Mouse (Mus musculus) CH12F3 (cell line): ENCODE data around the gene Rpl26.
"Not testable (repeated sequence)": the region's sequence is repeated elsewhere in the genome, so short reads cannot be mapped to it uniquely, and the experiment has no call there.

ENCODE experiments used
- in situ Hi-C: fragments of 300-500 bp; cut with MboI; formaldehyde crosslinking; loops from 2 replicates; pipeline ENCODE4 v1.14.3; 2020; ENCODE audit warnings: low sequenced_read_pairs

The Rpl26 gene

DNA sequence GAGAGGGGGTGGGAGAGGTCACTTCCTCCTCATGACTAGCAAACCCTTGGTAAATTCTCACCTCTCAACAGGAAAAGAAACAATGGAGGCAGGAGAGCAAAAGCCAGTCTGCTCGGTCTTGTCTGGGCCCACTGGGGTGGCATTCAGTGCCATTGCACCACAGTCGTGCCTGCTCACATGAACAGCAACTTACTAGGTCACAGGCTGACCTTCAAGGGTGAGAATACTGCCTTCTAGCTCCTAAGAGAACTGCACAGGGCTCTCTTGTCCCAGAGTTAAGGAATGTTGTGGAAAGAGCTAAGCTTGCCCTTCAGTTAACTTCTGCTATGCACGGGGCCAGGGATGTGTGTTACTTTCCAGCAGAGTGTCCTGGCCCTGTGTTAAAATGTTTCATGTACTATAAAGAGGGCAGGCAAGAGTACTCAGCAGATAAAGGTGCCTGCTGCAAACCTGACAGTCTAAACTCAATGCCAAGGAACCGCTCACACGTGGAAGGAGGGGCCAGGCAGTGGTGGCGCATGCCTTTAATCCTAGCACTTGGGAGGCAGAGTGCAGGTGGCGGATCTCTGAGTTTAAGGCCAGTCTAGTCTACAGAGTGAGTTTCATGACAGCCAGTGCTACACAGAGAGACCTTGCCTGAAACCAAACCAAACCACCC is 7.6 kb downstream of the Rpl26 start:
- in situ Hi-C loops = no loop called here

DNA sequence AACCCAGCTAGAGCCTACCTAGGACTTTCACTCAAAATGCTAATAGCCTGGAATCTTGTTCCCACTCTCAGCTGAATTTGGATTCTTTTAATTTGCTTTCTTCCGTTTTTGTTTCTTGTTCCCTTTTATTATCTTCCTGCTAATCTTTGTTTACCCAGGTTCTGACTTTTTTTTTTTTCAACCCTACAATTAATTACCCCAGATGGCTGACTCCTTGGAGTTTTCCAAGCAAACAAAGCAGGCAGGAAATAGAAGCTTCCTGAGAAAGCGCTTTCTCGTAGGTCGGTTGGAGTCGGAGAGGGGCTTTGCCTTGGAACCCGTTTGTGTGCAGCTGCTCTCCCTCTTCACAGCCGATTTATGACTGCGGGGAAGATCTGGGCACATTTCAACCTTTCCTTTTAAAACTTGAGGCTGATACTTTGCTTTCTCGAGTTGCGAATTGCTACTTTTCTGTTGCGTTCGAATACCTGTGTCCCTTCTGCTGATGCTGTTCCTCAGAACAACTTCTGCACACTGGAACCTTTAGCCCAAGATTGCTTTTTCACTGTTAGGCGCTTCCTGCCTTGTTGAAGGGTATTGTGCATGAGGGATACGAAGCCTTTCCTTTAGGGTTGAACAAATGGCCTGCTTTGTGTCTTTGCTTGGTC is 10.3 kb downstream of the Rpl26 start:
- in situ Hi-C loops = no loop called here

DNA sequence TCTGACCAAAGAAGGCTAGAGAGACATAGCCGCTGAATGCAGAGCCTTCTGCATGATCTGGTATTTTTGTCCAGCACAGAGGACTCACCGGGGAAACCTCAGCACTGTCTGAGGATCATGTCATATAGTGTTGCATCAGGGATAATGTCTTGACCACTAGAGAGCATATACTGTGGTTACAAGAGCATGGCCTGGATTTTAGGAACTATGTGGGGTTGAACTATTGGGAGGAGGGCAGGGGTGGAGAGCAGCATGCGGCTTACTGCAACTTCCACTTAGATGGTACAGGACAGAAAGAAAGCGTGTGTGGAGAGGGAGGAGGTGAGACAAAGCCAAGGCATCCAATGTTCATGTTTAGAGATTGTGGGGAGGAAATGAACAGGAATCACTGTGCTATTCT is 13.2 kb downstream of the Rpl26 start:
- in situ Hi-C loops = no loop called here

DNA sequence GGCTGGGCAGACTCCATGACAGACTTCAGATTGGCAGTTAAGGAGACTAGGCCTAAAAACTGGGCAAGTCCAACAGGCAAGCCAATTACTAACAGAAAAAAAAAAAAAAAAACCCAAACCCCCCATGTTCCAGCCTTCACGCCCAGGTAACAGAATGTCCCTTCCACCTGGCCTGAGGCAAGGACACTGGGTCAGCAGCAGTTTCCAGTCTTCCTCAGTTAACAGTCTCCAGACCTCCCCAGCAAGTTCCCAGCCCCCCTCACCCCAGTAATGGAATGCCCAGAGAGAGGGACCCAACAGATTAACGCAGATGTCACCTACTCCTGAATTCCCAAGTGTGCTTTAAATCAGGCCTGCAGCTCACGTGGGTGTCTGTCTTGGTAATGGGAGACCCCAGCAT is 21.8 kb downstream of the Rpl26 start:
- in situ Hi-C loops = no loop called here

DNA sequence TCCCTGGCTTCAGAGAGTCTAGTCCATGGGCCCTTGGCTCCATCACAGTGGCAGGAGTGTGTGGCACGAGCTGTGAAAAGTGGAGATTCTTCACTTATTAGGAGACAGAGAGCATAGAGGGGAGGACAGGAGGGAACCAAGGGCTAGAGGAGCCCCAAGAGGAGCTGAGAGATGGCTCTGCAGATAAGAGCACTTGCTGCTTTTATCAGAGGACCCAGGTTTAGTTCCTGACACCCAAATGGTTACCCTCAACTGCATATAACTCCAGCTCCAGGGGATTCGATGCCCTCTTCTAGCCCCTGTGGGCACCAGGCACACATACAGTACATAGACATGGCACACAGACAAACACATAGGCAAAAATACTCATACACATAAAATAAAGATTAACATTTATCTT is 23.4 kb downstream of the Rpl26 start:
- in situ Hi-C loops = no loop called here

DNA sequence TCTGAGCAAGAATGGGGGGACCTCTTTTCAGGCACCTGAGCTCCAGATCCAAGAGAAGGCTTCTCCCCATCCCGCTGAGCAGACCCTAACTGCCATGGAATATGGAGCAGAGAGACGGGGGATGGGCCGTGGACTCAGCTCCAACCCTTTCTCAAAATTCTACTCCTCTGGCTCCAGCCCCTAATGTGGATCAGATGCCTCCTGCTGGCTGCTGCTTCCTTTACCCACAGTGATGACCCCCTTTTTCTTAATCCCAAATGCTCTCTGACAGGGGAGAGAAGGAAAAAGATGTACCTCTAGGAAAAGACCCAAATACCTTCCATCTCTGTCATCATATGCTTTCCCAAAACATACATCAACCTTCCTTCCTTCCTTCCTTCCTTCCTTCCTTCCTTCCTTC is 25.6 kb downstream of the Rpl26 start, which contains the start of gene Odf4:
Gene Odf4, minus strand, starts transcription at position 101 of the 400 bp plus-strand sequence.
- in situ Hi-C loops = no loop called here

DNA sequence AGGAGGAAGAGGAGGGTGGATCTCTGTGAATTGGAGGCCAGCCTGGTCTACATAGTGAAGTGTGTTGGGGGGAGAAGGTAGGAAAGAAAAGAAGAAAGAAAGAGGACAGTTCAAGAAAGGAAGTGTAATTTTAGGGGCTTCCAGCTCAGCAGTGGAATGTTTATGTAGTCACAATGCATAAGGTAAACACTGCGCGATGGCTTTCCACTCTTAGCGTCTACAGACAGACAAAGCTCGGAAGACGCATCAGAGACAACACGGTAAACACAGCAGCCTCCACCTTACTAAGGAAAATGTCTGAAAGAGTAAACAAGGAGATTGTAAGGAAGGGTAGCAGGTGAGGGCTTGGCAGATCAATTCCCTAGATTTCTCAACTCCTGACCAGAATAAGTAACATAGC is 28.6 kb downstream of the Rpl26 start:
- in situ Hi-C loops = no loop called here

DNA sequence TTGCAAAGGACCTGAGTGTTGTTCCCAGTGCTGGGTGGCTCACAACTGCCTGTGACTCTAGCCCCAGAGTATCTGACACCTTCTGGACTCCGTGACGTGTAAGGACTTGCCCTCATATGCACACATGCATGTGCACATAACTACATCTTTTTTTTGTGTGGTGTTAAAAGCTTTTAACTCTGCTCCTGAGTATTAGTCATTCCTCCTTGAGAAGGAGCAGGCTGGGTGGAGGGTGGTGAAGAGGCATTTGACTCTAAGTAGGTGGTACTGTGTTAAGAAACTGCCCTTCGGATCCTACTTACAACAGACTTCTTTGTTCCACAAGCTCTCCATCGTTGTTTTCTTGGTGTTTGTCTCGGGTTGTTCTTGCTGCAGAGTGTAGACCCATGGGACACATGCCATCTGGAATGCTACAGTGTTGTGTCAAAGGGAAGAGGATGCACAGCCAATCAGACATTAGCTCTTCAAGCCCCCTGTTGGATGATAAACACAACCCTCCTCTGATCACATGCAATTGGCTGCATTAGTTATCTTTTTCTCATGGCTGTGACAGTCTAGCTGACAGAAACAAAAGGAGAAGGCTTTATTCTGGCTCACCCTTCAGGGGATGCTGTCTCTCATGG is 32.6 kb downstream of the Rpl26 start:
- in situ Hi-C loops = no loop called here

DNA sequence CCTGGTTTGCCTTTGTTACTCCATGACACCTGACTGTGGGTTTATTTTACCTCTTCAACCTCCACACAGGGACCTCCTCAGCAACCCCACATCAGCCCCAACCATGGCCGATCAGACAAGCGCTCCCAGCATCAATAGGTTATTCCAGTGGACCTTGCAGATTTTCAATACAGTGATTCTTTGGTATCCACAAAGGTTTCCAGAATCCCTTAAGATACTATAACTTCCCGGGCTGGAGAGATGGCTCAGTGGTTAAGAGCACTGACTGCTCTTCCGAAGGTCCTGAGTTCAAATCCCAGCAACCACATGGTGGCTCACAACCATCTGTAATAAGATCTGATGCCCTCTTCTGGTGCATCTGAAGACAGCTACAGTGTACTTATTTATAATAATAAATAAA is 35.6 kb downstream of the Rpl26 start:
- in situ Hi-C loops = not testable (repeated sequence)

DNA sequence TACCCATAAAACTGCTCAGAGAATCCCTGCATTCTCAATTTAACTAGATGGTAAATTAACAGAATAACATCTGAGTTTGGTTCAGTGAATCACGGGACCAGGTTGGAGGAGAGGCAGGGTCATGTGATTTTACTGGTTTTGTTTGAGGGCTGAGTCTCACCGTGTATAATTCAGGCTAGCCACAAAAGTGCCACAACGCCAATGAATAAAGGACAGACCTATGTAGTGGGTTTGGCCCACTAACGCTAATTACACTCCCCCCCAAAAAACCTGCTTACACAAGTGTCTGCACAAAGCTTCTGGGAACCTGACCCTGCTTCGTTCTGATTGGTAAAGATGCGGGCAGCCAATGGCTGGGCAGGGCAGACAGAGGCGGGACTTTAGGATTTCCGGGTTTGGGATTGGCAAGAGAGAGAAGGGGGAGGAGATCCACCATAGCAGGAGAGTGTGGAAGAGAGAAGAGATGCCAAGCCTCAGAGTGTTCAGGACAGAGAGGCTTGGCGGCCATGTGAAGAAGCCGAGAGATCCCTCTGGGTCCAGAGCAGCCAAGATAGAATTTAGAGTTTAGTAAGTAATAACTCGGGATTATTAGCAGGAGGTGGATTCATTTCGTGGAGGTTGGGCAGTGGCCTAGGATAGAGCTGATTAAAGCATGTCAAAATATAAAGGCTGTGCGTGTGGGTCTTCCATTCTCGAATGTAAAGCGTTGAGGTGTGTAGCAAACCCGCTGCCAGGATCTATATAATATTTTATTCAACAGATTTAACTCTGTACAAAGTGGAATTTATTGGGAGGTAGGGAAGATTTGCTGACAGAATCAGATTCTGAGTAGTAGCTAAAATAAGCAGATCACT is 38.3 kb downstream of the Rpl26 start:
- in situ Hi-C loops = no loop called here

DNA sequence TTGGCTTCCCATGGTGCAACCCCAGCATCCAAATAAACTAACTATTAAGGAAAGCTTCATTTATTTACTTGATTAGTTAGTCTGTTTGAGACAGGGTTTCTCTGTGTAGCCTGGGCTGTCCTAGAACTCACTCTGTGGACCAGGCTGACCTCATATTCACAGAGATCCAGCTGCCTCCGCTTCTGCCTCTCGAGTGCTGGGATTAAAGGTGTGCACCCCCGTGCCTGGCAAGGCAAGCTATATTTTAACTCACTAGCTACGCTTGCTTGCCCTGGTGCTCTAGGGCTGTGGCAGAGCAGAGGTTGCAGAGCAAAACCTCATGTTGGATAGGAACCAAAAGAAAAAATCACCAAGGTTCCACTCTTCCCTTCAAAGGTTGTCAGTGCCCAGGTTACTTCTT is 39.1 kb downstream of the Rpl26 start:
- in situ Hi-C loops = no loop called here

DNA sequence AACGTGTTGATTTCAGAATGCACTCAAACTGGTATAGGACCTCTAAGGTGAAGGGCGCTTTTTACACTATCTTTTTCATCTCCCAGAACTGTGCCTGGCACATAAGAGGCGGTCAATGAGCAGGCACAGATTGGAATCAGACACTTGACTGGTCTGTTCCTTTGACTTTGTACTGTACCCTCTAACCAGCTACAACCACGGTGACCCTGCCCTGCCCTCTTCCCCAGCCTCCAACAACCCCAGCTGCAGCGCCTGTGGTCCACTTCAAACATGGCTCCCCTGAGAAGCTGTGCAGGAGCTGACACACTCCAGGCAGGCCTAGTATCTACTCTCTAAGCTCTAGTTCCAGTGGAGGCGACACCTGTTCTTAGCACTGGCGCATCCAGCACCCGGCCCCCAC is 41.3 kb downstream of the Rpl26 start:
- in situ Hi-C loops = no loop called here

DNA sequence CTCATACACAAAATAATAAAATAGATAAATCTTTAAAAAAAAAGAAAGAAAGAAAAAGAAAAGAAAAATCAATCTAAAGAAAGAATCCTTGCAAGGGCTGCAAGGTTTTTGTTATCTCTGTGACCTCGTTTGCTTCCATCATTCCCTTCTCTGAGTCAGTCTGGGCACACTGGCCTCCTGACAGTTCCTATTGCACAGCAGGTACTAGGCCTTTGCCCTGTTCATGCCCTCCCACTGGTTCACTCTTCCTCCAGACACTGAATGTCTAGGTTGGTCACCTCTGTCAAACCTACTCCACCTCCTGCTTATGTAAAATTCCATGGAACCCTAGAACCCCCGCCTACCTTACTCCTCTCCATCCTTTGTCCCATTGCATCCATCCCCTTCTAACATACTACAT is 43.9 kb downstream of the Rpl26 start:
- in situ Hi-C loops = no loop called here

DNA sequence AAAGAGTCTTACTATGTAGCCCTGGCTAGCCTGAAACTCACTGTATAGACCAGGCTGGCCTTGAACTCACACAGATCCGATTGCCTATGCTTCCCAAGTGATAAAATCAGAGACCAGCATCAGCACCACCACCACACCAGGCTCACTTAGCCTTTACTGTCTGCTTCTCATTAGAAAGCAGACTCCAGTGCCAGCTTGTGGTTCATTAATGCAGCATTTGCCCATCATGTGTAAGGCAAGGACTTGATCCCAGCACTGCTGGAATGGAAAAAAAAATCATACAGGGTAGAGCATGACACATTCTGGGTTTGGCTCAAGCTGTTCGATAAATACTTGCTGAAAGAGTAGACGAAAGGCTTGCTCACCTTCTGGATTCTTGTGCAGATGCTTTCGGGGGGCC is 44.6 kb downstream of the Rpl26 start:
- in situ Hi-C loops = no loop called here

DNA sequence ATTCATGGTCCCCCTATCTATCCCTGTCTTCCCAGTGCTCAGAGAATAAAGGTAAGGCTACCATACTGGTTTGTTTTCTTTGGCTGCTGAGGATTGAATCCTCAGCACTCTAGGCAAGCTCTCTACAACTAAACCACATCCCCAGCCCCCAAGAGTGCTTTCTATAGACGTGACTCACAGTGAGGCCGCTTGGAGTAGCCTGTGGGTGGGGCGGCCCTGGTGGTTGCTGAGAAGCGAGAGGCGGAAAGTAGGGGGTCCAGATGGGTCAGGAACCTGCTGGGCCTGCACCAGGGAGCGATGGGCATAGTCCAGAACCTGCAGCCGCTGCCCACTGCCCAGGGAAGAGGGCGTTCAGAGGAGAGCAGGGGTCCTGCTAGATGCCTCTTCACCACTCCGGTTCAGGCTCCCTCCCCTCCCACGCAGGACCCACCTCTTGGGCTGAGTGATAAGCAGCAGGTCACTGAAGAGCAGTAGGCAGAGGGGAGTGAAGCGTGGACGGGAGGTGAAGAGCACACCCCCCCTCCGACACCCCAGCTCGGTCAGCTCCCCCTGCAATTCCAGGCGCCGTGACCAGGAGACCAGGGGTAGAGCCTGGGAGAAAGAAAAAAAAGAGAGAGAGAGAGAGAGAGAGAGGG is 45.5 kb downstream of the Rpl26 start:
- in situ Hi-C loops = no loop called here

DNA sequence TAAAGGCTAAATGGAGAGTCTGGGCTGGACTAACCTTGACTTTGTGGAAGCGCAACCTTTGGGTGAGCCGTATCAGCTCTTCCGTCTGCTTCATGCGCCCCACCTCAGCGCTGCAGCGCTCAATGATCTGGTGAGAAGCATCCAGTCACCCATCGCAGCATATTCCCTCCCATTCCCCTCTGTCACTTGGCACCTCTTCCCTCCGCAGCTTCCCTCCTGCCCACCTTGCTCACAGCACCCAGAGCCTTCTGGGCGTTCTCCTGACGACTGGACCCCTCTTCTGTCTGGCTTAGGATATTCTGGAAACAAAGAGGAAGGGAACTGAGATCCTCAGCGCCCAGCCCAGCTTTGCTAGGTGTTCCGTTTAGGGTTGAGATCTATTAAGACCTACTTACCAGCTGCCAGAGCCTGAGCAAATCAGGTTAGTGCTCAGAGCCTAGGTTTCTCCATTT is 46.2 kb downstream of the Rpl26 start:
- in situ Hi-C loops = no loop called here

DNA sequence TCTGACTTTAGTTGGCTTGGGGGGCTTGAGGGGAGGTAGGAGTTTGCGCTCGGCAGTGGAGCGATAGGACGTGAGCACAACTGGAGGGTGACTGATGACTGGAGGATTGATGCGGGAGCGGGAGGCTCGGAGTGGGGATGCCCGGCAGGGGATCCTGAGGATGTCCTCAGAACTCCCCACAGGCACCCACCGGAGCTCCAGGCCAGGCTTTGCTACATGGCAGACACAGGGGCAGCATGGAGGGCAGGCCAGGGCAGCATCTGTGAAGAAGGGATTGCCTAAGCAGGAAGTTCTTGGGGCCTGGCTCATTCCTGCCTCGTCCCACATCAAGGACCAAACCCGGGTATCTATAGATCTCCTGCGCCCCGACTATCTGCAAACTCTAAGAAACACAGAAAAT is 52.5 kb downstream of the Rpl26 start:
- in situ Hi-C loops = no loop called here

DNA sequence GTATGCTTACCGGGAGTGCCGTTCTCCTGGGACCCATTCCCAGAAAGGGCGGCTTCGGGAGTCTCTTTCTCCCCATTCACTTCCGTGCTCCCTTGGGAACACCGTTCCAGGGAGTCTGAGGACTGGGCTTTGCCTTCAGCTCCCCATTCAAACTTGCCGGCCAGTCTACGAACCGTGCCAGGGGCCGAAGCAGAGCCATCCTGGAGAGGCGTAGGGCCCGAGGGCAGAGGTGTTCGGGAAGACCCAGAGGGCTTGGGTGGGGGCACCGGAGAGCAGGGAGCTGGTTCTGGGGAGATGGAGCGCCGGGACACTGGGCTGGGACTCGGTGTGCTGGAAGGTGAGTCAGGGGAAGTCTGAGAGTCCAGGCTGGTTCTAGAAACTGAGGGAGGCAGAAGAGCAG is 53.0 kb downstream of the Rpl26 start:
- in situ Hi-C loops = no loop called here

DNA sequence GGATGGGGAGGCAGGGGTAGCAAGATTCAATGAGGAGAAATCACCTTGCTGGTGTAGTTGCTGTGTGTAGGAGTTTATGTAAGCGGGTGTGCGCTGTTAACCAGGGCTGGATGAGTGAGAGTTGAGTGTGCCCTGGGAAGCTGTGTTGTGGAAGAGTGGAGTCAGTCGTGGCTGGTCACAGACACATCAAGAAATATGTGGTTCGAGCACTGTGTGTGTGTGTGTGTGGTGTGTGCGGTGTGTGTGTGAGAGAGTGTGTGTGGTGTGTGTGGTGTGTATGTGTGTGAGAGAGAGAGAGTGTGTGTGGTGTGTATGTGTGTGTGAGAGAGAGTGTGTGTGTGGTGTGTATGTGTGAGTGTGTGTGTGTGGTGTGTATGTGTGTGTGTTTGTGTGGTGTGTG is 54.1 kb downstream of the Rpl26 start:
- in situ Hi-C loops = no loop called here

DNA sequence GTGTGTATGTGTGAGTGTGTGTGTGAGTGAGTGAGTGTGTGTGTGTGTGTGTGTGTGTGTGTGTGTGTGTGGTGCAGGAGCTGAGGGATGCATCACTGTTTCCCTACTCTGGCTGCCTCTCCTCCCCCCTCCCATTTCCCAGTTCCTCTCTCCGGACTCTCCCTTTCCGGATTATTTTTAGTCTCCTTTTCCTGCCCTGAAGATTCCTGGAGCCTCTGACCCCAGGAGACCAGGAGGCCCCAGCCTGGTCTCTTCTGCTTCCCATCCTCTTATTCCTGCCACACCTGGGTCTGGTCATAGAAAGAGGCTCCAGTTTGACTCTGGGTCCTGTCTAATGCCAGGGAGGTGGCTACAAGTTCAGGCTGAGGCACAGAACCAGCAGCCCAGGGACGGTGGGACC is 54.7 kb downstream of the Rpl26 start:
- in situ Hi-C loops = no loop called here
